Mouse (Mus musculus): Measurements from ENCODE around the gene Faah. TPM values are rescaled to one million over a fixed set of nuclear protein-coding genes. Genes with fewer than 3 reads are reported as not detected.

Gene Faah
- polyA plus RNA-seq, 1 experiment from 2014 or later = 1.9 TPM

DNA sequence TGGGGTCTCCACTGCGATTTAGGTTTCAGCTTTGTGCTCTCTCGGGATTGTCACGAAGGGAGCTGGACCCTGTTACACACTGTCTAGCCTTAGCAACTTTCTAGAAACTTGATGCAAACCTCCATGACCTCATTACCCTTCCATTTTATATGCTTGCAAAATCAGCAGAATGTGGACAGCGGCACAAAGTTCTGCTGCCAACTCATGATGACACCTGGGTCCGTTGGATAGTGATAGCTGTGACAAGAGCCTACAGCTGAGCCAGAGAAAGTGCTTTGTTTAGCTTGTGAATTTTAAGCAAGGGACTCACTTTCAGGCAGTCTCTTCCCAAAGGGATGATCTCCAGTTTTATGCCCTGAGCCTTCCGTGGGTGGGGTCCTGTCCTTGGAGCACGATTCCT lies 28.3 kb downstream of the Faah start:
- Histone ChIP-seq H3K9ac (ENCODE audit: low read length) (no peak overlapping the region), H3K9me3 (ENCODE audit: control insufficient read depth, low read length) (no peaks in the 10 kb centered on the region), H3K4me3 (ENCODE audit: low read depth, low read length) (no peak overlapping the region), H3K4me2 (ENCODE audit: low read depth) (no peak overlapping the region), H3K27ac (ENCODE audit: low read depth, low read length) (no peak overlapping the region), H3K36me3 (ENCODE audit: control insufficient read depth, insufficient read depth, low read length) (no peaks in the 10 kb centered on the region), H3K4me1 (ENCODE audit: control insufficient read depth, insufficient read depth, low read length) (no peaks in the 10 kb centered on the region), H3K27me3 (ENCODE audit: control insufficient read depth, insufficient read depth, low read length) (0 out of 2 replicates have a peak, but pooled peaks cover 4% of the 10 kb centered on the region)
- 81% methylated on average over 7 of the region's 7 CpGs for WGBS
- ATAC-seq (ENCODE audit: insufficient read depth, low FRiP score, low TSS enrichment) = no peak
- DNase-seq (ENCODE audit: low spot score) = no peak

DNA sequence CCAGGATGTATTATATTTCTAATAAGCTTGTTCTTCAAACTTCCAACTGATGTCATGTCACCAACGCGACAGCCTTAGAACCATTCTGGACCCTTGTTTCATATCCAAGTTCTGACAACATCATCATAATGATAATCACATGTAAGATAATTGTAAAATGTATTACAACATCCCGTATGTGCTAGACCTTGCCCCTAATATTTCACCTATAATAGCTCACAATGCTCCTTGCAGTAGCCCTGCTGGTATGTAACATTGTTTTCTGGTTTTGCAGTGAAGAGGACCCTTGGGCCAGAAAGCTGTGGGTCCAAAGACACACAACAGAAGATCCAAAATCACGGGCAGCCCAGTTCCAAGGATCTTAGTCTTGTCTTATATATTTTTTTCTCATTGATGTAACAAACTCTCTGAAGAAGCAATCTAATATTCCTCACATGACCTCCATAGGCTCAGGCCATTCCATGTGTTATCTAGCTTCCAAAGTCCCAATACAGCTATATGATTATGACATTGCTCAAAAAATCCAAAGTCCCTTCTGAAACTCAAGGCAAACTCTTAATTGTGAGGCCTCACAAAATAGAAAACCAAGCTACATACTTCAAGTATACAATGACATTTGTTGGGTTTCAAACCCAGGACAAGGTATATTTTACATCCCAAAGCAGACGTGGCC lies 29.7 kb downstream of the Faah start:
- Histone ChIP-seq H3K4me2 (ENCODE audit: low read depth) (no peak overlapping the region), H3K9ac (ENCODE audit: low read length) (no peak overlapping the region), H3K4me3 (ENCODE audit: low read depth, low read length) (no peak overlapping the region), H3K4me1 (ENCODE audit: control insufficient read depth, insufficient read depth, low read length) (no peaks in the 10 kb centered on the region), H3K27ac (ENCODE audit: low read depth, low read length) (no peak overlapping the region), H3K27me3 (ENCODE audit: control insufficient read depth, insufficient read depth, low read length) (peaks cover 13% of the 10 kb centered on the region; the same call in 1 of the 2 replicates), H3K9me3 (ENCODE audit: control insufficient read depth, low read length) (no peaks in the 10 kb centered on the region), H3K36me3 (ENCODE audit: control insufficient read depth, insufficient read depth, low read length) (no peaks in the 10 kb centered on the region)
- 75% methylated on average over 5 of the region's 5 CpGs for WGBS
- ATAC-seq (ENCODE audit: insufficient read depth, low FRiP score, low TSS enrichment) (no peak), DNase-seq (ENCODE audit: low spot score) (no peak)

DNA sequence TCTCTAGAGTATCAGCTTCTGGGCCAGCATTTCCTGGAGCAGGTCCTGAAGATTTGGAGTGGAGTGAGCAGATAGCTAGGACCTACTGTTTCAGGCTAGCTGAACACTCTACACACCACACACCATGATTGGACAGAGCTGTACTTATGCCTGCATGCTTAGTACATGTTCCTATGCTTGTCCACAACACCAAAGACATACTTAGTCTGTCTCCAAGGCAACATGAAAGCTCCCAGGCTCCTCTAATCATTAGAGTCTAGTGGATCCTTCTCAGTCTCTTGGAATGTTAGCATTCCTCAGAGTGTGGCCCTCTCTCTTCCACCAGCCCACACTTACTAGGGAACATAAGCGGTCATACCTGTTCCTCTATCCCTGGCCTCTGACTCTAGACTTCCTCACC lies 30.3 kb downstream of the Faah start:
- Histone ChIP-seq H3K9me3 (ENCODE audit: control insufficient read depth, low read length) (no peaks in the 10 kb centered on the region), H3K4me3 (ENCODE audit: low read depth, low read length) (no peak overlapping the region), H3K27ac (ENCODE audit: low read depth, low read length) (no peak overlapping the region), H3K4me2 (ENCODE audit: low read depth) (no peak overlapping the region), H3K27me3 (ENCODE audit: control insufficient read depth, insufficient read depth, low read length) (peaks cover 13% of the 10 kb centered on the region; the same call in 1 of the 2 replicates), H3K36me3 (ENCODE audit: control insufficient read depth, insufficient read depth, low read length) (no peaks in the 10 kb centered on the region), H3K9ac (ENCODE audit: low read length) (no peak overlapping the region), H3K4me1 (ENCODE audit: control insufficient read depth, insufficient read depth, low read length) (no peaks in the 10 kb centered on the region)
- WGBS = 92% methylated on average over 1 of the region's 1 CpGs
- DNase-seq (ENCODE audit: low spot score) = no peak
- ATAC-seq (ENCODE audit: insufficient read depth, low FRiP score, low TSS enrichment) = no peak

DNA sequence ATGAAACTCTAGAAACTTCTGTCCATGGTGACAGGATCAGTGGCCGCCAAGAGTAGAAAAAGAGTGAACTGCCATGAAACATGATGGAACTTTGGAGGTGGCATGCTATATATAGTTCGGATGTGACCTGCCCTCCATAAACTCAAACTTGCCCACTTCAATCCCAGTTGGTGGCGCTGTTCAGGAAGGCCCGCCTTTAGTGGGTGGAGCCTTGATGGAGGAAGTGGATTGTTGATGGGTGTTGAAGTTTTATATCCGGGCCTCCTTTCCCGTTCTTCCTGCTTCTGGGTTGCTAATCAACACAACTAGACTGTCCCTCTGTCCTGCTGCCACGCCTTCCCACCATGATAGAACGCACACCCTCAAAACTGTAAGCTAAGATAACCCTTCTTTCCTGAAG lies 32.8 kb downstream of the Faah start:
- no peak for DNase-seq (ENCODE audit: low spot score)
- H3K9me3 ChIP-seq (ENCODE audit: control insufficient read depth, low read length) = no peaks in the 10 kb centered on the region
- H3K9ac ChIP-seq (ENCODE audit: low read length) = no peak overlapping the region
- H3K27me3 ChIP-seq (ENCODE audit: control insufficient read depth, insufficient read depth, low read length) = peaks cover 32% of the 10 kb centered on the region
- no peaks in the 10 kb centered on the region for H3K36me3 ChIP-seq (ENCODE audit: control insufficient read depth, insufficient read depth, low read length)
- no peak overlapping the region for H3K4me2 ChIP-seq (ENCODE audit: low read depth)
- 37% methylated on average over 8 of the region's 8 CpGs for WGBS
- ATAC-seq (ENCODE audit: insufficient read depth, low FRiP score, low TSS enrichment) = no peak
- no peak overlapping the region for H3K4me3 ChIP-seq (ENCODE audit: low read depth, low read length)
- no peaks in the 10 kb centered on the region for H3K4me1 ChIP-seq (ENCODE audit: control insufficient read depth, insufficient read depth, low read length)
- H3K27ac ChIP-seq (ENCODE audit: low read depth, low read length) = no peak overlapping the region

DNA sequence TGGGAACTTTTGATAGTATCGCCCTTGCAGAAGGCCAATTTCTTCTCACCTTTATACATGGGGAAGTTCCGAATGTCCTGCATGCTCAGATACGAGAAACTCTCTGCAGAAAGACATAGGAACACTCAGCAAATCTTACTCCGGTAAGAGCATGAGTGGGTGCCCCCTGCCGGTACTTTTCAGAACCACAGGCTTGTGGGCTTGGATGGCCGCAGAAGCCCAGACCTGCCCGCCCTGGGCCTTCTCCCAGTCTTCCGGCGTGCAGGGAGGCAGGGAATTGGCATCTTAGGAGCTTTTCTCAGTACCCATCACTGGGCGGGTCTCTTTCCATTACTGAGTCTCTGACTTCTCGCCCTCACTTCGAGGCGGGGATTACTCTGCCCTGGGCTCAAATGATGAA lies 33.6 kb downstream of the Faah start:
- no peak overlapping the region for H3K4me3 ChIP-seq (ENCODE audit: low read depth, low read length)
- DNase-seq (ENCODE audit: low spot score) (peak; percentile 91), ATAC-seq (ENCODE audit: insufficient read depth, low FRiP score, low TSS enrichment) (peak; percentile 24; the same call in 1 of the 2 replicates)
- H3K27me3 ChIP-seq (ENCODE audit: control insufficient read depth, insufficient read depth, low read length) = peaks cover 40% of the 10 kb centered on the region
- H3K36me3 ChIP-seq (ENCODE audit: control insufficient read depth, insufficient read depth, low read length) = no peaks in the 10 kb centered on the region
- H3K9me3 ChIP-seq (ENCODE audit: control insufficient read depth, low read length) = no peaks in the 10 kb centered on the region
- no peak overlapping the region for H3K9ac ChIP-seq (ENCODE audit: low read length)
- peaks cover 7% of the 10 kb centered on the region for H3K4me1 ChIP-seq (ENCODE audit: control insufficient read depth, insufficient read depth, low read length)
- no peak overlapping the region for H3K4me2 ChIP-seq (ENCODE audit: low read depth)
- H3K27ac ChIP-seq (ENCODE audit: low read depth, low read length) = no peak overlapping the region
- 2% methylated on average over 13 of the region's 13 CpGs for WGBS

DNA sequence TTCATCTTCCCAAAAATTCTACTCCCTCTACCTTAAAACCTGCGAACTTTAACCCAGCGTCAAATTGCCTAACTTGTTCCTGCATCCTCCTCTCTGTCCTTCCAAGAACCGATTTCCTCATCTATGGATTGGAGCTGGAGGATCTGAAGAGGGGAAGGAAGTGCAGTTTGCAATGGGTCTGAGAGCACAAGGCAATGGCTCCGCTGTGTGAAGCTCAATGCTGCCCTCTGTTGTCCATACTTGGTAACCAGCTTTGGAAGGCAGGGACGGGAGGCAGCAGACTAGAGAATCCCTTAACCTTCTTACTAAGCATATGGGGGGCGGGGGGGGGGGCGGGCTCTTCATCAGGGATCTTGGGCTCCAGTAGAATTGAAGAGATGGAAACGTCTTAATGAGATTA lies 37.0 kb downstream of the Faah start:
- ATAC-seq (ENCODE audit: insufficient read depth, low FRiP score, low TSS enrichment) (no peak), DNase-seq (ENCODE audit: low spot score) (peak; percentile 73)
- H3K27me3 ChIP-seq (ENCODE audit: control insufficient read depth, insufficient read depth, low read length) = peaks cover 72% of the 10 kb centered on the region
- no peak overlapping the region for H3K9ac ChIP-seq (ENCODE audit: low read length)
- H3K4me1 ChIP-seq (ENCODE audit: control insufficient read depth, insufficient read depth, low read length) = peaks cover 22% of the 10 kb centered on the region
- no peak overlapping the region for H3K4me2 ChIP-seq (ENCODE audit: low read depth)
- WGBS = 0% methylated on average over 8 of the region's 8 CpGs
- no peaks in the 10 kb centered on the region for H3K36me3 ChIP-seq (ENCODE audit: control insufficient read depth, insufficient read depth, low read length)
- H3K4me3 ChIP-seq (ENCODE audit: low read depth, low read length) = no peak overlapping the region
- no peak overlapping the region for H3K27ac ChIP-seq (ENCODE audit: low read depth, low read length)
- H3K9me3 ChIP-seq (ENCODE audit: control insufficient read depth, low read length) = no peaks in the 10 kb centered on the region

DNA sequence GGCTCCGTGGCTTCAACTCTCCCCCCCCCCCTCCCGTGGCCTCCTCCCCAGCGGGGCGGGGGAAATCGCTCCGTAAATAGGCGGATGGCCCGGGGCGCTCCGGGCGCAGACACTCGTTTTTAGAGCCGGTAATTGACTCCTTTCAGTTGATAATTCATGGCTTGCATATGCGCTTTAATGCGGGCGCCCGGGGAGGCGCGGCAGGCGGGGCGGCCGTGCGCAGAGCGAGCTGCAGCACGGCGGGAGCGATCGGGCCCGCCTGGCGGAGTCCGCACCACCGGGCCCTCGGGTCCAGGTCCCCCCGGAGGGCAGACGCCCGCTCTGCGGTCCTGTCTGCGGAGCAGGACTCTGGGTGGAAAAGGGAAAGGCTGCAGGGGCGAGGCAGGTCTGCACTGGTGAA lies 38.3 kb downstream of the Faah start:
- Histone ChIP-seq H3K4me2 (ENCODE audit: low read depth) (peak overlapping the region; percentile 43), H3K4me1 (ENCODE audit: control insufficient read depth, insufficient read depth, low read length) (peaks cover 22% of the 10 kb centered on the region), H3K9me3 (ENCODE audit: control insufficient read depth, low read length) (no peaks in the 10 kb centered on the region), H3K27me3 (ENCODE audit: control insufficient read depth, insufficient read depth, low read length) (peaks cover 79% of the 10 kb centered on the region), H3K9ac (ENCODE audit: low read length) (0 out of 2 replicates have a peak overlapping the region, but pooled peaks have one; percentile 28), H3K27ac (ENCODE audit: low read depth, low read length) (no peak overlapping the region), H3K4me3 (ENCODE audit: low read depth, low read length) (peak overlapping the region; percentile 9; the same call in 1 of the 2 replicates), H3K36me3 (ENCODE audit: control insufficient read depth, insufficient read depth, low read length) (no peaks in the 10 kb centered on the region)
- DNase-seq (ENCODE audit: low spot score) = peak; percentile 61
- peak; percentile 42; the same call in 1 of the 2 replicates for ATAC-seq (ENCODE audit: insufficient read depth, low FRiP score, low TSS enrichment)
- WGBS = under 1% methylated on average over 37 of the region's 39 CpGs

DNA sequence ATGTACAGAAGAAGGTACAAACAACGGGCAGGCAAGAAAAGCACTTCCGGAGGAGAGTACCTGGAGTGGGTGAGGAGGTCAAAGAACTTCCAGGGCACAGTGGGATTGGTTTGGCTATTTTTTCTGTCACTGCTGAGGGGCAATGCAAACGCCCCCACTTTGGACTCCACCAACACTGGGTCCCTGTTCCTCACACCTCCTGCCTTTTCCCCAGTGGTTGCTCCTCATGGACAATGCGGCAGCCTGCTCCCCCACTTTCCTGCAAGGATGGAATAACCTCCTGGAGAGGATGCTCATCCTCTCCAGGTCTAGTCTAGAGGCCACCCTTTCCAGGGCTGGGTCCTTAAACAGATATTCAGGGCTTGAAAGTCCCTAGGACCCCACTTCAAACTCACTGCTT lies 38.8 kb downstream of the Faah start:
- H3K4me2 ChIP-seq (ENCODE audit: low read depth) = peak overlapping the region; percentile 43
- ATAC-seq (ENCODE audit: insufficient read depth, low FRiP score, low TSS enrichment) = no peak
- H3K27me3 ChIP-seq (ENCODE audit: control insufficient read depth, insufficient read depth, low read length) = peaks cover 77% of the 10 kb centered on the region
- H3K27ac ChIP-seq (ENCODE audit: low read depth, low read length) = no peak overlapping the region
- no peak overlapping the region for H3K9ac ChIP-seq (ENCODE audit: low read length)
- H3K4me1 ChIP-seq (ENCODE audit: control insufficient read depth, insufficient read depth, low read length) = peaks cover 22% of the 10 kb centered on the region
- H3K36me3 ChIP-seq (ENCODE audit: control insufficient read depth, insufficient read depth, low read length) = no peaks in the 10 kb centered on the region
- H3K4me3 ChIP-seq (ENCODE audit: low read depth, low read length) = peak overlapping the region; percentile 9; the same call in 1 of the 2 replicates
- no peak for DNase-seq (ENCODE audit: low spot score)
- 8% methylated on average over 4 of the region's 4 CpGs for WGBS
- H3K9me3 ChIP-seq (ENCODE audit: control insufficient read depth, low read length) = no peaks in the 10 kb centered on the region

DNA sequence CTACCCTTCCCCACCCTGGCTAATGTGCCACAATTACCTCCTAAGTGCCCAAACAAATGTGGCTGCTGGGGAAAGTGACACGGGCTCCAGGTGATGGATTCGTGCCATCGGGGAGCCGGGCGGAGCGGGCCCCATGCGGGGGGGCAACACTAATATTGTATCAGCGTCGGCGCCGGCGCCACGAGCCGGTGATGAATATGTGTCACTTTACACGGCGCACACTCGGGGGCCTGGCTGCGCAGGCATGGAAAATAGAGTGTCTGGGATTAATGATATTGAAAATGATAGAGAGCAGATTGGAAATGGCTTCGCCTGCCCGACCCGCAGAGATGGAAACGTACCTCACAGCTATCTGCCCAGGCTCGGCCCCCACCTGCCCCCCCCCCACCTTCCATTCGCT lies 45.2 kb downstream of the Faah start:
- no peaks in the 10 kb centered on the region for H3K36me3 ChIP-seq (ENCODE audit: control insufficient read depth, insufficient read depth, low read length)
- ATAC-seq (ENCODE audit: insufficient read depth, low FRiP score, low TSS enrichment) (peak; percentile 5; the same call in 1 of the 2 replicates), DNase-seq (ENCODE audit: low spot score) (no peak)
- H3K4me2 ChIP-seq (ENCODE audit: low read depth) = no peak overlapping the region
- no peak overlapping the region for H3K4me3 ChIP-seq (ENCODE audit: low read depth, low read length)
- H3K27ac ChIP-seq (ENCODE audit: low read depth, low read length) = no peak overlapping the region
- peaks cover 66% of the 10 kb centered on the region for H3K27me3 ChIP-seq (ENCODE audit: control insufficient read depth, insufficient read depth, low read length)
- 44% methylated on average over 24 of the region's 24 CpGs for WGBS
- no peak overlapping the region for H3K9ac ChIP-seq (ENCODE audit: low read length)
- no peaks in the 10 kb centered on the region for H3K9me3 ChIP-seq (ENCODE audit: control insufficient read depth, low read length)
- peaks cover 7% of the 10 kb centered on the region; the same call in 1 of the 2 replicates for H3K4me1 ChIP-seq (ENCODE audit: control insufficient read depth, insufficient read depth, low read length)
